Mouse (Mus musculus): ENCODE data around the gene Rasip1.
"Not testable (repeated sequence)": the region's sequence is repeated elsewhere in the genome, so short reads cannot be mapped to it uniquely, and the experiment has no call there.

Gene Rasip1

DNA sequence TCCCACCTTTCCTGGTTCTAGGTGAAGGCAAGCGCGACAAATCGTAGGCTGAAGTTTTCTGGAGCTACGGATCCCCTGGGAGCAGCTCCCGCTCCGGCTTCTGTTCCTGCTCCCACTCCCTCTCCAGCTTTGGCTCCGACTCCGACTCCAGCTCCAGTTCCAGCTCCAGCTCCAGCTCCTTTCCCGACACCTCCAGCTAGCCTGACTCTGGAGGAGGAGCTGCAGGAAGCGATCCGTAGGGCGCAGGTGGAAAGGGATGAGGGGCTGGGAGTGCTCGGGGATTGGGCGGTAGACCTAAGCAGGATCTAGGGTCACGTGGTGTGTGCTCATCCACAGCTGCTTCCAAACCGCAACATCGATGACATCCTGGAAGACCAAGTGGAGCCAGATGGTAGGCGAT lies 16.9 kb downstream of the Rasip1 start:
- no peak for DNase-seq (ENCODE audit: low read depth, low spot score)

DNA sequence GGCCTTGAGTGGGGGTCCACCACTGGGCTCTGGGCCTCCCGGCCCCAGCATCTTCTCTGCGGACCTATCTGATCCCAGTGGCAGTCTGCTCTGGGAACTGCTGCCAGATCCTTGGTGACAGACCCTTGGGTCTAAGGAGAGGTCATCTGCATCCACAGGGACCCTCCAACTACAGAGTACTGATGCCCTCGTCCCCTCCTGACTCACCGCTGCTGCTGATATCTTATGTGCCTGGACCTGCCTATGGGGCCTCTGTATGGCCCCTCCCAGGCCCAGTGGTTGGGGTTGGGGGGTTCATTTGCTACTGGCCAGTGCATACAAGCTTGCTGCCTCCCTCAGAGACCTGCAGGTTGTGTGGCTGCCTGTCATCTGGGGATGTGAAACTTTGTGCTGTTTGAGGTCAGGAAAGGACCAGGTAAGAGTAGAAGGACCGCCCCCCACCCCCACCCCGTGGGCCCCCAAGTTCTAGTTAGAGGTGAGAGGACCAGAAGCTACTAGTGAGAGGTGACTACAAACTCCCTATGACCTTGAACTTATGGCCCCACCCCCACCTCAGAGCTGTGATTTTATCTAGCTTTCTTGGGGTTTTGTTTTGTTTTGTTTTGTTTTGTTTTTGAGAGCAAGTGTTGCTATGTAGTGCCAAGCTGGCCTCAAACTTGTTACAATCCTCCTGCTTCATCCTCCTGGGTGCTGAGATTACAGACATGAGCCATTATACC lies 17.7 kb downstream of the Rasip1 start:
- DNase-seq (ENCODE audit: low read depth, low spot score), result peak; percentile 64

DNA sequence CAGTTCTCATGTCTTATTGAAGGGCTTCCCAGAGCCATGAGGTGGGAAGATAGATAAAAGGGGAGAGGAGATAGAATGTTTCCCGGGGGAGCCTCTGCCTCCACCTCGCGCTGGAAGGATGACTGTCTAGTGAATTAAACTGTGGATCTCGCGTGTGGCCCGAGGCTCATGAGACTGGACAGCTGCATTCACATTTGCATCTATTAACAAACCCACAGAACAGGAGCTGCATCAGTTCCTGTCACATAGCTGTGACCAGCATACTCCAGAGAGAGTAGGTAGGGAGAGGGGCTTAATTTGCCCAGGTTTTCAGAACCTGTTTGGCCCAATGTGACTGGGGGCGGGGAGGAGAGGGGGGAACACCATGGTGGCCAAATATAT lies 18.3 kb downstream of the Rasip1 start:
- DNase-seq (ENCODE audit: low read depth, low spot score), result no peak

DNA sequence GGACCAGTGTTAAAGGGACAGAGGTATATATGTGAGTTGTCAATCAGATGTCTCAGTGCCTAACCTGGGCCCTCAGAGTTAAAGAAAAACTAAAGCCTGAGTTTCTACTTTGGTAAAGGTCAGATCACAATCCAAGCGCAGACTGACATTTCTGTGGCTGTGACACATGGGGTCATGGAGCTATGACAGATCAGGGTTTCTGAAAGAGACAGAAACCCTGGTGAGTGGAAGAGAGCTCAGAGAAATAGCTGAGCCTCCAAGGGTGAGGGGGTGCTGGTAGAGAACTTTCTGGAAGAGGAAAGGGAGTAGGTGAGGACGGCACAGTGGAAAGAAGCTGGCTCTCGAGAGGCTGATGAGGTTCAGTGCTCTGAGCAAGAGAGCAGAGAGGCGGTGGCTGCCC lies 19.4 kb downstream of the Rasip1 start:
- DNase-seq (ENCODE audit: low read depth, low spot score), result no peak

DNA sequence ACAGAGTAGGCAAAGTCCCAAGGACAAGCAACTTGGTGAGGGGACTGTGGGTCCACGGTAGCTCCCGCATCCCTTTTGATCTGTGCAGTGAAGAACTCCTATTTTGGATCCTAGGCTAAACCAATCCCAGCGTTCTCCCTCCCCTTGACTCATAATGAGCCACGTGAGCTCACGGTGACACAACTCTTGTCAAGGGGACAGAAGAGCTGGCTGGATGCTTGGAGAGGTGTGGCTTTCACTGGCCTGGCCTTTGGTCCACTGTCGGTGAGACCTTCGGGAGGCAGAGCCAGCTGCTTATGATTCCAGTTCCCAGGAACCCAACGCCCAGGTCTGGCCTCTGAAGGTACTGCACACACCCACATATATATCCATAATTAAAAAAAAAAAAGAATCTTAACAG lies 22.1 kb downstream of the Rasip1 start:
- no peak for DNase-seq (ENCODE audit: low read depth, low spot score)

DNA sequence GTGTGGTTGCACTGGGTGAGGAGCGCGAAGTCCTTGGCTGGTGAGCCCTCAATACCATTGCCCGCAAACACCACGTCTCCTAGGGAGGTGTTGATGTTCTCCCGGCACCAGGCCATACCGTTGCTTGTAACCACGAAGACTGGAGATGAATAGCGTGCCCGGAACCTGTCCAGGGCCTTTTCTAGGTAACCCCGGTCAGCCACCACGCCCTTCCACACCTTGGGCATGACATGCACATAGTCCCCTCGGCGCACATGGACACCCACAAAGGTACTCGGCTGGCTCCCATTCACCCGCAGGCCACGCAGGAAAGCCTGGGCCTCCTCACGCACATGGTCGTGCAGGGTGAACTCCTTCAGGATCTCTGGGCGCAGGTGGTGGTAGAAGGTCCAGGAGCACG lies 23.2 kb downstream of the Rasip1 start:
- DNase-seq (ENCODE audit: low read depth, low spot score), result not testable (repeated sequence)

DNA sequence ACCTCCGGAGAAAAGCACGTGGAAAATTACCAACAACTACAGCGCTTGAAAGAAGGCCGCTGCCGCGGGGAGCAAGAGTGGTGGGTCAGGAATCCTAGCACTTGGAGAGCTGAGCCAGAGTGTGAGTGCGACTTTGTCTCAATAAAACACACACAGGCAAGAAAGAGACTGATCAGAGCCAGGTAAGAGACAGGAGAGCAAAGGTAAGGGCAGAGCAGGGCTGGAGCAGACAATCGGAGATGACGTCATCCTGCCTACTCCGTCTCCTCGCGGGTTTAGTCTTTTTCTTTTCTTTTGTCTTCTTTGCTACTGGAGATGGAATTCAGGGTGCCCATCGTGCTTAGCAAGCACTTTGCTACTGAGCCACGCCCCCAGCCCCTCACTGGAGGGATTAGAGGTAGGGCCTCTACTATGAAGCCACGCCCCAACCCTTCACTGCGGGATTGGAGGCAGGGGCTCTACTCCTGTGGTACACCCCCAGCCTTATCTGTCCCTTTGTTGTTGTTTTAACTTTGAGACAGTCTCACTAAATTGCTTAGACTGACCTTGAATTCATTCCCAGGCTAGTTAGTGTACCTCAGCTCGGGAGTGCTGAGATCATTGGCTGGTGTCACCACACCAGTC lies 27.2 kb downstream of the Rasip1 start:
- DNase-seq (ENCODE audit: low read depth, low spot score), result no peak

DNA sequence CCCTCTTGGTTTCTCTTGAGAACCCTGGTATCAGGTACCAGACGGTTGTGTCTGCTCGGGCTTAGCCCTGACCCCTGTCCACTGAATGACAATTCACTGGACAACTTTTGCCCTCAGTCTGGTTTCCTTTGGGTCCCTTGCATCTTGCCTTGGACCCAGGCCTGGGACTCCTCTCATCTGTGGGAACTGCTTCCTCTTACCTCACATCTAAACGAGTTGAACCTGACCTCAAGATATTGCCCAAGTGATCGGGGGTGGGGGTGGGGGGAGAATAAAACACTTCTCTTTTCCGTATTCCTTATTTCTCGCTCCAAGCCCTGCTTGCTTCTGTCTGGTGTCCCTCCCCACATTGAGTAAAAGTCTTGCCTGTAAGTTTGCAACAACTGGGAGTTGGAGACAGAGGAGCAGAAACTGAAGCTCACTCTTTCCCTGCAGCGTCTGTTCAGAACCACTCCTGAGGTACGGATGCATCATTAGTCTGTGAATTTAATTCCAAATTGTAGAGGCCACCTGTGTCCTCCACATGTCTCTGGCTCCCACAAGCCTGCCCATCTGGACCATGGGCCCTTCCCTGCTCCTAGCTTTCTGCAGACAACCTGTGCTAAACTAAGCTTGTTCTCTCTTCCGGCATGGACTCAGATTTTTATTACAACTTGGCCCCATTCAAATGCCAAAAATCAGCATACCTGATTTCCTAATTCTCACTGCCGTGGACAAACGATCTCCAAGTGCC lies 33.6 kb downstream of the Rasip1 start:
- no peak for DNase-seq (ENCODE audit: low read depth, low spot score)

DNA sequence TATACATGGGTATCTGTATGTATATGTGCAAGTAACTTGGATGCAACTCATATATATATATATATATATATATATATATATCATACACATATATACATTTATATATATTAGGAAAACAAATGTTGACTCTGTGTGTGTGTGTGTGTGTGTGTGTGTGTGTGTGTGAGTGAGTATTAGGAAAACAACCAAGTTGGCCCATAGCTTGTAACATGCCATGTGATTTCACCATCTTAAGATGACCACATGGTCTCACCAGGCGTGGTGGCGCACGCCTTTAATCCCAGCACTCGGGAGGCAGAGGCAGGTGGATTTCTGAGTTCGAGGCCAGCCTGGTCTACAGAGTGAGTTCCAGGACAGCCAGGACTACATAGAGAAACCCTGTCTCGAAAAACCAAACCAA lies 34.4 kb downstream of the Rasip1 start:
- DNase-seq (ENCODE audit: low read depth, low spot score), result not testable (repeated sequence)

DNA sequence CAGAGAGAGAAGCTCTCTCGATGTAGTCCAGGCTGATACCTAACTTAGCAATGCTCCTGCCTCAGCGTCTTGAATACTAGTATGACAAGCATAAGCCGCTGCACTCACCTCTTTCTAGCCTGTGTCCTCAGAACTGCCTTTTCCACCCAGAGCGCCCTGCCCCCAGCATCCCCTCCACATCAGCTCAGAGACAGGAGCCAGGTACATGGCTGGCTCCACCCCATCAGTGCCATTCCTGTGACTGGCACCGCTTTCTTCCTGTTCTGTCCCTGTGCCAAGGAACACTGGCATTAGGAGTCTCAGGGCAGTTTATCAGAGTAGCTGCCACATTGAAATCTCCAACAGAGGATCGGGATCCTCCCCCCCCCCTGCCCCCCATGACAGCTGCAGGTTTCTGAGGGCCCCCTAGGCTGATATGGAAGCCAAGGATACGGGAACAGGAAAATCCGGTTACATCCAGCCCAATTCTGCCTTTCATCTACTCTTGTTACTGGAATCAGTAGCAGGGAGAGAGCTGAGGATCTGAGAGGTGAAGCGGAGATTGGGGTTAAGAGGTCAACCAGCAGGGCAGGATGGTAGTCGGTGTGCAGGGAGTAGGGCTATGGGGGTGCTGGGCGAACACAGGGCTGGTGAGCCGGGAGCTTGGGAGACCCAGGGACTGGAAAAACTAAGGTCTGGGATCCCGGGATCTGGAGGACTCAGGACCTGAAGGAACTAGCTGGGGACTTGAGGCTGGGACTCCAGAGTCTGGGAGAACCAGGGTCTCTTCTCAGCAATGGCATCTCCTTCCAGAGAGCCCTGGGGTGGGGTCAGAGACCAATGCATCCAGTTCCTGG lies 38.2 kb downstream of the Rasip1 start:
- no peak for DNase-seq (ENCODE audit: low read depth, low spot score)

DNA sequence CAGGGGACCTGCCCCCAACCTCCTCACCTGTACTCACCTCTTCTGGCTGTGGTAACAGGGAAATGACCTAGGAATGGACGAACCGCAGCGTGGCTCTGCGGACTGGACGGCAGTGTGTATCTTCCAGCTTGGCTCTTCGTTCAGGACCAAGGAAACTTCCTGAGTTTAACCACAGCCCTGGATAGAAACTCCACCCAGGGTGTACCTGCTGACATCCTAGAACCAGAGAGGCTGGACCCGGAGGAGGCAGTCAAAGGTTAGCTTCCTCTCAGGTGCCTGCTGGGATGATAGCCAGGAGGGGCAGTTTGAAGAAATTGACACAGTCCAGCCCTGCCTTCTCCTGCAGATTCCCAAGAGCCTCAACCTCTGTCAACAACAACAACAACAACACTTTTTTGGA lies 38.9 kb downstream of the Rasip1 start, which contains the start of gene Fut2:
Gene Fut2, minus strand, starts transcription at position 234 of the 400 bp plus-strand sequence.
- DNase-seq (ENCODE audit: low read depth, low spot score), result no peak

DNA sequence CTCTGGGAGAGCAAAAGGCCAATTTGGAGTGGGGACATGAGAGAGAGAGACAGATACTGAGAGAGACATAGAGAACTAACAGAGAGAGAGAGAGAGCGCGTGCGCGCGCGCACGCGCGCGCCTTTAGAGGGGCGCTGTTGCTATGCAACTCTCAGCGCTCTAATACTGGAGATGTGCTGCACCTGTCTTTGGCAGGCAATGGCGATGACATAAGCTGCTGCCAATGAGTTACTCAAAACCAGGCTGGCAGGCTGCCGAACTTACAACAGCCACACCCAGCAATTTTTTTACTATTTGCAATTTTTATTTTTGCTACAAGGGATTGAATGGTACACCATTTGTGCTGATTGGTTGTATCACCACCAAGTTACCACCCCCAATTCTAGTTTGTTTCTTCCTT lies 40.5 kb downstream of the Rasip1 start:
- DNase-seq (ENCODE audit: low read depth, low spot score), result no peak

DNA sequence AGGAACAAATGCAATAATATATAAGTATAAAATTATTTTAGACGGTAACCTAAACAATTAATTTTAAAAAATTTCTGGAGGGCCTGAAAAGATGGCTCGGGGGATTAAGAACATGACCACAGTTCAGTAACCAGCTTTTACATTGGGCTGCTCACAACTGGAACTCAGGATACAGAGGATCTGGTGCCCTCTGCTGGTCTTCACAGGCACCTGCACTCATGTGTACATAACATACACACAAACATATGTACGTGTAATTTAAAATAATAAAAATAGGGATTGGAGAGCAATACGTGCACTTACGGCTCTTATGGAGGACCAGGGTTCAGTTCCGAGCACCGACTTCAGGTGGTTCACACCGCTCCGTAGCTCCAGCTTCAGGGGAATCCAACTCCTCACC lies 41.6 kb downstream of the Rasip1 start:
- no peak for DNase-seq (ENCODE audit: low read depth, low spot score)

DNA sequence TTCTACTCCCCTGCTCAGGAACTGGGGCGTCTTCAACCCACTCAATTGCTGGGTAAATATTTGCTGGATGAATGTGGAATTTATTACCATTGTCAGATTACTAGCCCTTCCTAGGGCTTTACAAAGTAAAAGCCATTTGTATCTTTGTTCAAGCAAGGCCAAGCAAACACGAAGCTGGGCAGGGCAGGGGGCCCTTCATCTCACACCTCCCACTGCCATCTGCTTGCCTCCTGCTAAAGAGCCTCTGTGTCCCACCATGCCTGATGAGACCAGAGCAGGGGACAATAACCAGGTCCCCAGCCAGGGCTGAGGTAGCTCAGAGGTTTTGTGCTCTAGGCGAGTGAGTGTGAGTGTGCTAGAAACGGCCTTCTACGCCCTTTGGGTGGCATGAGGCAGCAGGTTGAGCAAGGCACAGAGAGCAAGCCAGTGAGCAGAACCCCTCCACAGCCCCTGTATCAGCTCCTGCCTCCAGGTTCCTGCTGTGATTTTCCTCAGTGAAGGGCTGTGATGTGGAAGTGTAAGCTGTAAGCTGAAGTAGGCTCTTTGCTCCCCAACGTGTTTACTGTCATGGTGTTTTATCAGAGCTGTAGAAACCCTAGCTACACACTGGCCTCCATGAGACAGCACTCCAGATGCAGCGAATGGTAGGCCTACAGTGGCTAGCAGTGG lies 50.5 kb downstream of the Rasip1 start:
- DNase-seq (ENCODE audit: low read depth, low spot score), result no peak

DNA sequence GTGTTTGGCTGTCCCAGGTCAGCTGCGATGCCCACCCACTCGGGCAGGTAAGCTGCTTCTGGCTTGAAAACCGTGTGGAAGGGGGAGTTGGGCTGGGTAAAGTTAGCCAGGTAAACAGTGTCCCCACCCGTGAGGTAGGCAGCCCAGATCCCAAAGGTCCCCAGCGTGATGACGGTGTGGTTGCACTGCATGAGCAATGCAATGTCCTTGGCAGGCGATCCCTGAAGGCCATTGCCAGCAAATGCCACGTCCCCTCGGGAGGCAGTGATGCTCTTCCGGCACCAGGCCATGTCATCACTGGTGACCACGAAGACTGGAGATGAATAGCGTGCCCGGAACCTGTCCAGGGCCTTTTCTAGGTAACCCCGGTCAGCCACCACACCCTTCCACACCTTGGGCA lies 51.2 kb downstream of the Rasip1 start:
- no peak for DNase-seq (ENCODE audit: low read depth, low spot score)

DNA sequence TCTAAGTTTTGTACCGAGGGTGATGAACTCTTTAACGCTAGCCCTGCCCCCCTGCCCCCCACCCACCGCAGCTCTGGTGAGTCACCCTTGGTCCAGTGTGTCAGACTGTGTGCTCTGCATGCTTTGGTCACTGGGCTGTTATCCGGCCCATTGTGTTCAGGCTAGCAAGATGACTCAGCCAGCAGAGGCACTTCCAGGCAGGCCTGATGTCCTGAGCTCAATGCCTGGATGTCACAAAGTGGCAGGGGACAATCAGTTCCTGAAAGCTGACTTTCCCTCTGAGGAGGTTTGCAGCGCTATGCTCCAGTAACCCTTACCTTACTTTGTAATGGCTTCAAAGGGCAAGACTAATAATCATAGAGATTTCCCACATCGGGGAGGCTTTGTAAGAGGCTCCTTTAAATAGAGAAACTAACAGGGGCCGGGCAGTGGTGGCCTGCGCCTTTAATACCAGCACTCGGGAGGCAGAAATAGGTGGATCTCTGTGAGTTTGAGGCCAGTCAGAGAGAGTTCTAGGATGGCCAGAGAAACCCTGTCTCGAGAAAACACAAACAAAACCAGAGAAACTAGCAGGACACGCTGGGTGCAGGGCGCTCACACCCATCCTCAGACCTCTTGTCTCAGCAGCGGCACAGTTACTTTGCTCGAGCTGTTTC lies 52.8 kb downstream of the Rasip1 start:
- DNase-seq (ENCODE audit: low read depth, low spot score), result no peak

DNA sequence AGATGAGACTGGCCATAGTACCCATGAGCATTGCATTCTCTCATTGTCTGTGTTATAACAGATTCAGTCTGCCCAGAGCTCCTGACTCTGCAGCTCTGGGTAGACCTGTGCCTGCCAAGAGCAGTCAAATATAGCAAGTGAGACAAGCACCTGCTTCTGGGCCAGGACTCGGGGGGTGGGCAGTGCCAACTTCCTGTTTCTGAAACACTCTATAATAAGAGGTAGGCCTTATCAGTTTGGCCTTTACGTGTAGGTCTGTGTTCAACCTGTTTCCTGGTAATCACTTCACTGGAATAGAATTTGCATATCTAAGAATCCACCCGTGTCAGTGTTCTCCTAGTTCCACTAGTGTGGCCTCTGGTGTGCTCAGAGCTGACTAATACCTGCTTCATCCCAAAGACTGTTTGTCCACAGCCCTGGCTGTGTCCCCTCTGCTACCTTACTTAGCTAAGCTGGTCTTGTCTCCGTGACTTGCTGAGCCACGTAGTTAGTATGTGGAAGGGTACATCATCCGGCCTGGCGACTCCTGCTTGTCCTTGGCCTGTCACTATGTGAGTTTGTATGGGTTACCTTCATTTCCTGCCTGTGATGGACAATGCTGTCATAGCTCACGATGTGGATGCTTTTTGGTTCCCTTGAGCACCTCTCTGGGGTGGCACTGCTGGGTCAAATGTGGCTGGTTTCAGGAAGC lies 53.9 kb downstream of the Rasip1 start:
- DNase-seq (ENCODE audit: low read depth, low spot score), result no peak

DNA sequence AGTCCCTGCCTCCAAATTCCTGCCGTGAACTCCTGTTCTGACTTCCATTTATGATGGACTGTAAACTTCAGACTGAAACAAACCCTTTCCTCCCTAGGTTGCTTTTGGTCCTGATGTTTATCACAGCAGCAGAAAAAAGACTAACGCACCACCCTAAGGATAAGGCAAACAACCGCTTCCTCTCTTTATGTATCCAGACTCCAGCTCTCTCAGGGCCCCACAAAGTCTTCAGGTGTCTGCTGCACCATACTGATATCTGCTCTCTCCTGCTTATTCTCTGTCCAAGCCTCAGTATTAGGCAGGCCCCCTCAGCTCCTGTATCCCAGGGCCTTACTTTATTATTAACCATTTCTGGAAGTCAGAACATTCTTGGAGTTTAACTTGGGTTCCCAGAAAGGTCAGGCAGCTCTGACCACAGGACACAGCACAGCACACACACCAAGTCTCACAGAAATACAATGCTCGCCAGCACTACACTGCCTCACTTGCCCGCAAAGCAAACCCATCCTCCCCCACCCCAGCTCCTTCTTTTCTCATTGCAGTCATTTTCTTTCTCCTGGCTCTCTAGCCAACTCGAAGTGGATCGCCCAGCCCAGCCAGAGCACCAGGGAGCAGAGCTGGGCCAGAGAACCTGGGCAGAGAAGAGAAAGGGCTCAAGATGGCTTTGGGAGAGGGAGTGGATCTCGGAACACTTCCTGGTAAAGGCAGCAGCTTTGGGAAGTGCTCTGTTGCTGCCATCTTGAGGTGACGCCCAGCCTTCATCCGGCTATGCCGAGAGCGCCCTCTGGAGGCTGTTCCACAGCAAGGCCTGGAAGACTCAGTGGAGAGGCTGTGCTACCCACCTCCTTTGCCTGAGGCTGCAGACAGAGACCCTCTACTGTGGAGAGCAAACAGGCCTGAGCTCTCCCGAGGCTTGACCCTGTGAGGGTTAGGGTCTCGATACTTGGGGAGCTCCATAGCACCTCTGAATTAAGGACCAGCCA lies 55.1 kb downstream of the Rasip1 start:
- peak; percentile 82 for DNase-seq (ENCODE audit: low read depth, low spot score)
